ENCODE assay signal across 11 mouse cellular contexts in genomic region chrX:85076845-85077244, GRCm38 (mm10).
A peak's percentile ranks its signal among the peaks of the same experiment; 100 is the strongest.
DNase-seq lines count a peak whose midpoint lies in the region; TF ChIP-seq lines count a peak whose summit lies in the region.
"Had no signal": no experiment of that assay in that cellular context is flagged by ENCODE, and none has a peak within 500 bp of the region (broad histone marks: within the 10 kb centered on the region; RNA-seq: fewer than 3 reads in every experiment).

No protein-coding gene starts in this region.

- no peak overlapping the region for H3K4me3 ChIP-seq in left cerebral cortex, adult 2 months
- H3K4me3 ChIP-seq: embryonic facial prominence, embryonic 12.5 days; limb, embryonic 15.5 days; midbrain, embryonic 12.5 days had no signal

- no peak overlapping the region for H3K27ac ChIP-seq in left cerebral cortex, adult 2 months
- H3K27ac ChIP-seq: embryonic facial prominence, embryonic 12.5 days; limb, embryonic 15.5 days; midbrain, embryonic 12.5 days had no signal

- DNase-seq in gastrocnemius, adult 18-20 months (ENCODE audit: low spot score): peak; percentile 3
- no peak for DNase-seq in gastrocnemius, postnatal 25 days
- DNase-seq in retina, postnatal 1 day: peak; percentile 6
- DNase-seq in retina, embryonic 14.5 days (ENCODE audit: low spot score): no peak
- DNase-seq in kidney, postnatal 36 days: peak; percentile 36 to 43
- no peak for DNase-seq in left cerebral cortex, adult 2 months (ENCODE audit: extremely low spot score in 1 of 2, low spot score in 2 of 2)
- DNase-seq in urinary bladder, adult 18-20 months (ENCODE audit: low spot score in 2 of 2): no peak
- DNase-seq in thymus, postnatal 0 days (ENCODE audit: low spot score): no peak

- no peak for TF ChIP-seq CTCF in left cerebral cortex, adult 2 months (IDR thresholded peaks at IDR 0.05)

- intact Hi-C loops in left cerebral cortex, adult 2 months (cut with DNase I): no loop called here

Comparison
In these comparisons a context has a peak if more than half of its experiments do, and no peak if none do; other contexts are left out.
1. DNase-seq: peak in gastrocnemius, adult 18-20 months (single experiment), retina, postnatal 1 day (single experiment) and kidney, postnatal 36 days (2 of 2); none in gastrocnemius, postnatal 25 days (single experiment), retina, embryonic 14.5 days (single experiment), left cerebral cortex, adult 2 months (0 of 2), urinary bladder, adult 18-20 months (0 of 2) and thymus, postnatal 0 days (single experiment).